In genomic region chr15:99150516-99150915, GRCm38 (mm10) we compare ENCODE assay signal across 23 mouse cellular contexts. TPM values are rescaled to one million over a fixed set of nuclear protein-coding genes. Genes with fewer than 3 reads are reported as not detected.
"Had no signal": no experiment of that assay in that cellular context is flagged by ENCODE, and none has a peak within 500 bp of the region (broad histone marks: within the 10 kb centered on the region; RNA-seq: fewer than 3 reads in every experiment).

No protein-coding gene starts in this region.

- H3K9me3 ChIP-seq: heart, embryonic 12.5 days; hindbrain, embryonic 13.5 days; hindbrain, embryonic 15.5 days; intestine, embryonic 15.5 days; kidney, embryonic 15.5 days; limb, embryonic 13.5 days; limb, embryonic 15.5 days; liver, embryonic 12.5 days had no signal

- ATAC-seq: forebrain, postnatal 0 days; hindbrain, postnatal 0 days; intestine, embryonic 15.5 days; liver, embryonic 12.5 days had no signal

- H3K4me2 ChIP-seq: heart, embryonic 12.5 days; hindbrain, embryonic 13.5 days; hindbrain, embryonic 15.5 days; intestine, embryonic 15.5 days; kidney, embryonic 15.5 days; limb, embryonic 13.5 days; limb, embryonic 15.5 days; liver, embryonic 12.5 days had no signal

- H3K9ac ChIP-seq: forebrain, postnatal 0 days; heart, embryonic 12.5 days; hindbrain, embryonic 13.5 days; hindbrain, embryonic 15.5 days; intestine, embryonic 15.5 days; kidney, embryonic 15.5 days; limb, embryonic 13.5 days; limb, embryonic 15.5 days; liver, embryonic 12.5 days had no signal

- H3K4me1 ChIP-seq: hindbrain, embryonic 13.5 days; hindbrain, embryonic 15.5 days; intestine, embryonic 15.5 days; kidney, embryonic 15.5 days; limb, embryonic 13.5 days; limb, embryonic 15.5 days had no signal

- H3K4me3 ChIP-seq: heart, embryonic 12.5 days; hindbrain, embryonic 13.5 days; hindbrain, embryonic 15.5 days; intestine, embryonic 15.5 days; kidney, embryonic 15.5 days; left cerebral cortex, adult 2 months; limb, embryonic 13.5 days; limb, embryonic 15.5 days; liver, embryonic 12.5 days had no signal

- DNase-seq: forebrain, postnatal 0 days; gastrocnemius, postnatal 14 days; gastrocnemius, postnatal 36 days; heart, adult 11 months; heart, postnatal 10 days; kidney, adult 11 months; kidney, adult 2 months; kidney, adult 9 months; kidney, postnatal 14 days; kidney, postnatal 36 days had no signal

- H3K27ac ChIP-seq: hindbrain, embryonic 13.5 days; hindbrain, embryonic 15.5 days; hindbrain, postnatal 0 days; intestine, embryonic 15.5 days; kidney, embryonic 15.5 days; kidney, postnatal 0 days; left cerebral cortex, adult 2 months; limb, embryonic 13.5 days; limb, embryonic 15.5 days; liver, embryonic 12.5 days had no signal

- H3K27me3 ChIP-seq: heart, embryonic 12.5 days; hindbrain, embryonic 13.5 days; hindbrain, embryonic 15.5 days; intestine, embryonic 15.5 days; kidney, embryonic 15.5 days; limb, embryonic 13.5 days; limb, embryonic 15.5 days; liver, embryonic 12.5 days had no signal

RNA-seq across cellular contexts. Expression of gene Spats2, which starts 24.8 kb away (rescaled TPM):
- total RNA-seq: hematopoietic stem cell, adult 5-6 weeks had no signal

RNA-seq across cellular contexts. Expression of gene Dnajc22, which starts 57.5 kb away (rescaled TPM):
- total RNA-seq: hematopoietic stem cell, adult 5-6 weeks; left cerebral cortex, postnatal 14 days had no signal
